9 mouse cellular contexts compared by ENCODE assay signal in genomic region chr17:23551416-23551815, GRCm38 (mm10). TPM values are rescaled to one million over a fixed set of nuclear protein-coding genes. Genes with fewer than 3 reads are reported as not detected.
A peak's percentile ranks its signal among the peaks of the same experiment; 100 is the strongest.
DNase-seq lines count a peak whose midpoint lies in the region; ATAC-seq and TF ChIP-seq lines count a peak whose summit lies in the region.
"Had no signal": no experiment of that assay in that cellular context is flagged by ENCODE, and none has a peak within 500 bp of the region (broad histone marks: within the 10 kb centered on the region; RNA-seq: fewer than 3 reads in every experiment).

No protein-coding gene starts in this region.

- peaks cover 3% of the 10 kb centered on the region for H3K4me1 ChIP-seq in cerebellum, adult 2 months (ENCODE audit: control insufficient read depth, insufficient read depth, low read length)
- H3K4me1 ChIP-seq in neural tube, embryonic 11.5 days (ENCODE audit: control insufficient read depth, insufficient read depth, low read length), result no peaks in the 10 kb centered on the region
- peaks cover 16% of the 10 kb centered on the region for H3K4me1 ChIP-seq in limb, embryonic 13.5 days
- H3K4me1 ChIP-seq in stomach, embryonic 15.5 days, result peaks cover 8% of the 10 kb centered on the region

- no peaks in the 10 kb centered on the region for H3K27me3 ChIP-seq in cerebellum, adult 2 months (ENCODE audit: control insufficient read depth, insufficient read depth, low read length)
- H3K27me3 ChIP-seq in neural tube, embryonic 11.5 days (ENCODE audit: control insufficient read depth, insufficient read depth, low read length), result no peaks in the 10 kb centered on the region
- H3K27me3 ChIP-seq in limb, embryonic 13.5 days, result no peaks in the 10 kb centered on the region
- no peaks in the 10 kb centered on the region for H3K27me3 ChIP-seq in stomach, embryonic 15.5 days (replicated peaks)

- TF ChIP-seq CTCF in cerebellum, adult 2 months (IDR thresholded peaks at IDR 0.05; ENCODE audit: borderline replicate concordance, insufficient read depth, low read depth, low read length), result no peak

- ATAC-seq in neural tube, embryonic 11.5 days (ENCODE audit: insufficient read depth, low FRiP score, low TSS enrichment), result no peak
- no peak for ATAC-seq in limb, embryonic 13.5 days (ENCODE audit: low FRiP score, low read depth)
- ATAC-seq in stomach, embryonic 15.5 days (ENCODE audit: insufficient read depth, low FRiP score, low read depth), result no peak

- H3K27ac ChIP-seq in cerebellum, adult 2 months (ENCODE audit: insufficient read depth, low read length), result peak overlapping the region; percentile 53; the same call in 1 of the 2 replicates
- H3K27ac ChIP-seq in neural tube, embryonic 11.5 days (ENCODE audit: low read depth, low read length), result no peak overlapping the region
- no peak overlapping the region; the same call in 1 of the 2 replicates for H3K27ac ChIP-seq in limb, embryonic 13.5 days
- peak overlapping the region; percentile 88; the same call in 1 of the 2 replicates for H3K27ac ChIP-seq in stomach, embryonic 15.5 days

- peak overlapping the region; percentile 44 for H3K4me2 ChIP-seq in neural tube, embryonic 11.5 days (ENCODE audit: low read depth)
- peak overlapping the region; percentile 78 for H3K4me2 ChIP-seq in limb, embryonic 13.5 days (replicated peaks)
- peak overlapping the region; percentile 84 for H3K4me2 ChIP-seq in stomach, embryonic 15.5 days

- TF ChIP-seq POLR2A in cerebellum, adult 2 months (IDR thresholded peaks at IDR 0.05; ENCODE audit: borderline replicate concordance, insufficient read depth, low read length), result no peak

- peak overlapping the region; percentile 11 for H3K9ac ChIP-seq in neural tube, embryonic 11.5 days (ENCODE audit: low read length)
- H3K9ac ChIP-seq in limb, embryonic 13.5 days, result peak overlapping the region; percentile 70
- H3K9ac ChIP-seq in stomach, embryonic 15.5 days, result peak overlapping the region; percentile 54; the same call in 1 of the 2 replicates

- H3K36me3 ChIP-seq in neural tube, embryonic 11.5 days (ENCODE audit: control insufficient read depth, insufficient read depth, low read length), result peaks cover 2% of the 10 kb centered on the region; the same call in 1 of the 2 replicates
- H3K36me3 ChIP-seq in limb, embryonic 13.5 days, result peaks cover 21% of the 10 kb centered on the region
- 0 out of 2 replicates have a peak, but pooled peaks cover under 1% of the 10 kb centered on the region for H3K36me3 ChIP-seq in stomach, embryonic 15.5 days

- H3K9me3 ChIP-seq in neural tube, embryonic 11.5 days (ENCODE audit: control insufficient read depth, low read length), result no peaks in the 10 kb centered on the region
- H3K9me3 ChIP-seq in limb, embryonic 13.5 days, result no peaks in the 10 kb centered on the region
- no peaks in the 10 kb centered on the region for H3K9me3 ChIP-seq in stomach, embryonic 15.5 days

- DNase-seq in cerebellum, adult 2 months, result no peak
- DNase-seq in cerebellum, adult 11 months, result no peak
- DNase-seq in neural tube, embryonic 11.5 days (ENCODE audit: low spot score), result no peak
- DNase-seq in neural tube, embryonic 10.5 days (ENCODE audit: extremely low spot score, low spot score), result no peak
- DNase-seq in right cerebral cortex, adult 18-20 months, result no peak
- DNase-seq in kidney, adult 9 months, result no peak
- DNase-seq: layer of hippocampus, postnatal 36 days had no signal

- H3K4me3 ChIP-seq in cerebellum, adult 2 months (replicated peaks; ENCODE audit: insufficient read depth, low read depth, low read length), result peak overlapping the region; percentile 80
- H3K4me3 ChIP-seq in neural tube, embryonic 11.5 days (ENCODE audit: low read depth, low read length), result peak overlapping the region; percentile 38
- H3K4me3 ChIP-seq in limb, embryonic 13.5 days, result peak overlapping the region; percentile 55
- H3K4me3 ChIP-seq in stomach, embryonic 15.5 days (replicated peaks), result peak overlapping the region; percentile 59

RNA-seq across cellular contexts. Expression of gene Zfp213, which starts 12.6 kb away (rescaled TPM):
- polyA plus RNA-seq in cerebellum, adult 2 months (2012; rRNA removed), result 9.2 and 9.5 TPM in 2 replicates
- polyA plus RNA-seq in neural tube, embryonic 11.5 days (2014; fragmentation: Nextera tagmentation; extraction: Ambion mirVana), result 23.4 and 24.3 TPM in 2 replicates
- polyA plus RNA-seq in limb, embryonic 13.5 days (2015; fragmentation: Nextera tagmentation; extraction: Ambion mirVana), result 21.0 and 21.7 TPM in 2 replicates
- 16.1 and 18.8 TPM in 2 replicates for polyA plus RNA-seq in stomach, embryonic 15.5 days (2015; fragmentation: Nextera tagmentation; extraction: Ambion mirVana)

RNA-seq across cellular contexts. Expression of gene Zfp13, which starts 47.9 kb away (rescaled TPM):
- 25.6 and 27.2 TPM in 2 replicates for polyA plus RNA-seq in cerebellum, adult 2 months (2012; rRNA removed)
- polyA plus RNA-seq in neural tube, embryonic 11.5 days (2014; fragmentation: Nextera tagmentation; extraction: Ambion mirVana), result 19.7 and 20.3 TPM in 2 replicates
- 19.9 and 22.2 TPM in 2 replicates for polyA plus RNA-seq in limb, embryonic 13.5 days (2015; fragmentation: Nextera tagmentation; extraction: Ambion mirVana)
- polyA plus RNA-seq in stomach, embryonic 15.5 days (2015; fragmentation: Nextera tagmentation; extraction: Ambion mirVana), result 10.3 and 12.7 TPM in 2 replicates

RNA-seq across cellular contexts. Expression of gene Zscan10, which starts 49.2 kb away (rescaled TPM):
- polyA plus RNA-seq in cerebellum, adult 2 months (2012; rRNA removed), result 0.13 and 0.16 TPM in 2 replicates
- polyA plus RNA-seq in neural tube, embryonic 11.5 days (2014; fragmentation: Nextera tagmentation; extraction: Ambion mirVana), result 0.91 TPM in 1 of 2 replicates, not detected in the other
- 0.56 and 0.57 TPM in 2 replicates for polyA plus RNA-seq in limb, embryonic 13.5 days (2015; fragmentation: Nextera tagmentation; extraction: Ambion mirVana)
- 0.12 and 0.18 TPM in 2 replicates for polyA plus RNA-seq in stomach, embryonic 15.5 days (2015; fragmentation: Nextera tagmentation; extraction: Ambion mirVana)

Comparison
In these comparisons a context has a peak if more than half of its experiments do, and no peak if none do; other contexts are left out.
1. H3K27ac ChIP-seq: peak in cerebellum, adult 2 months (single experiment) and stomach, embryonic 15.5 days (single experiment); none in neural tube, embryonic 11.5 days (single experiment) and limb, embryonic 13.5 days (single experiment).
2. H3K9ac ChIP-seq: peak in every context shown above with its lines; median percentile 70 in limb, embryonic 13.5 days; 54 in stomach, embryonic 15.5 days; 11 in neural tube, embryonic 11.5 days.
3. Peak in every context shown above with its lines, with median percentiles within 50 percentile points of each other: H3K4me3 ChIP-seq and H3K4me2 ChIP-seq.